Mouse (Mus musculus): ENCODE results near the gene Atad1.
A peak's percentile ranks its signal among the peaks of the same experiment; 100 is the strongest.
"Not testable (repeated sequence)": the region's sequence is repeated elsewhere in the genome, so short reads cannot be mapped to it uniquely, and the experiment has no call there.

The Atad1 gene

DNA sequence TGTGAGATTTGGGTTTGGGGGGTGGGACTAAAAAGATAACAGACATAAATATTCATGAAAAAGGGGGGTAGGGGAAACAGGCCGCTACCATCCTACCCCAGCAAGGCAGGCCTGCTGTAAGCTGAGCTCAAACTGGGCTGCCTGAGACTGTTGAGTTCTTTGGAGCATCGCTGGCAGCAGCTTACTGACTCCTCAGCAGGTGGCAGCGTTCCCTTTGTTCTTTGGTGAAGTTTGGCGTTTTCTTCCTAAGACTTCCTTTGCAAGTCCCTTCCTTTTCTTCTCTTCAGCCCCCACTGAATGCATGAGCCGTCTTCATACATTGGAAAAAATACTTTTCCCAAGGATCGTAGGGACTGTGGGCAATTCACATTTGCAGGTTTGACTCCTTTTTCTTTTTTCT, 9.8 kb upstream of the Atad1 start:
- peak in 1 of 2 experiments; percentile 34 for DNase-seq (ENCODE audit: low spot score in 2 of 2)

DNA sequence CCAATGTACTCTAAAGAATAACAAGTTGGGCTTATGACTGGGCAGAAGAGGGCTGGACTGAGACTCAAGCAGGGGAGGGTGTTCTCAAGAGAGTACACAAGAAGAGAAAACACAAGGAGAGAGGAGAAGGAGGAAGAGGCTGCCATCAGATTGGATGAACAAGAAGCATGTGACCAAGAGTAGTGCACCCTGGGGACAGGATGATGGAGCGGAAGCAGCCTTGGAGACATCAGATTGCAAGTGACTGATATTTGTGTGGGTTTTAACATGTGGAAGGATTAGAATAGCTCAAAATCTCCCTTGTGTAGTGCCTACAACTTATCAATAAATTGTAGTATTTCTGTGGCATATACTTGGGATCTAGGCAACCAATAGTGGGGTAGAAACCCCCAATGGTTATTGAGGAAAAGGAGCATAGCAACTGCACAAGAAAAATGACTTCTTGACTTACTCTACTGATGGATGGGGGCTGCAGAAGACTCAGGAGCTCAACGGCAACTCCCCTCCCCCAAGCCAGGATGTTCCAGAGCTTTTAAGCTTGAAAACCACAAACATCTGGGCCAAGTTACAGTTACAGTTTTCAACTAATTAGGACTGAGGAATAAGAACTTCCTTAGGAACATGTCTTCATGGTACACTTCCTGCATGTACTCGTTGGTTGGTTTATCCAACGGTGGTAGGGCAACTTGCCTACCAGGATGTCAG, 1.2 kb upstream of the Atad1 start:
- DNase-seq (ENCODE audit: low spot score in 2 of 2), result no peak

DNA sequence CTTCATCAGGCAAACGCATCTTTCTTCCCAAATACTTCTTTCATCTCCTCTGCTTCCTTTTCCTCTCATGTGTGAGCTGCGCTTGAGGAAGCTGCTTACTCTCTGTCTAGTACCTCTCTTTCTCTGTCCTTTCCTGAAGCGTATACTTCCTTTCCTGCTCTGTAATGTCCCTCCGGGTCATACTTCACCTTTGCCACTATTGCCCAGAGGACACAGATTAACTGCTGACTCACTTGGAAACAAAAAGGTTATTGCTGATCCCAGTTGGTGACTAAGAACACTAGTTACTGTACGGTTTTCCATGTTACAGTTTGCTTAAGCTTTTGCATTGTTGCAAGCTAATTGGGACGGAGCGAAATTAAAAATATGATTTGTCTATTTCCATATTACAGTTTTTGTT, 1.7 kb downstream of the Atad1 start:
- no peak for DNase-seq (ENCODE audit: low spot score in 2 of 2)

DNA sequence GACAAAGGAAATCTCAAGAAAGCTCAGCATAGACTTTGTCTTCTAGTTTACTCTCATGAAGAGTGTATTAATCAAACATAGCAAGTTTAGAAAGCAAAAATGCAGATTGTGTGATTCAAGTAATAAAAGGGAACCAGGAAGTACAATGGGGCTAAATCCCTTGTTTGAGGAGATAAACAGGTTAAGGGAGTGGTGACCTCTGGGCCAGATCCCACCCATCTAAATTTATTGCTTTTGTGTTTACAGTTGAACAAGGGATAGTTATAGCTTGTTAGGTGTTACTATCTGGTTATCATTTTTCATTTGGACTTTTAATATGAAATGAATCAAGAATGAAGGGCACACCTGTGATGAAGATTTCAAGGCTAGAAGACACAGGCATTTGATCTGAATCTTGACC, 6.7 kb downstream of the Atad1 start:
- no peak for DNase-seq (ENCODE audit: low spot score in 2 of 2)

DNA sequence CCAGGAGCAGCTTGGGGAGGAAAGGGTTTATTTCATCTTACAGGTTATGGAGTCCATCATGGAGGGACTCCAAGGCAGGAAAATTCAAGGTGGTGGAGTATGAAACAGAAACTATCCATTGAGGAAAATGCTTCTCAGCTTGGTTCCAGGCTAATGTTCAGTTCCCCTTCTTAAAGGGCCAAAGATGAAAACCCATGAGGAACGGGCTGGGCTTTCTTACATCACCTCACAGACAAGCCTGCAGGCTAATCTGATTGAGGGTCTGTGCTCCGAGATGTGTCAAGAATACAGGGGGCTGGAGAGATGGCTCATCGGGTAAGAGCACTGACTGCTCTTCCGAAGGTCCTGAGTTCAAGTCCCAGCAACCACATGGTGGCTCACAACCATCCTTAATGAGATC, 9.8 kb downstream of the Atad1 start:
- DNase-seq (ENCODE audit: low spot score in 2 of 2), result no peak

DNA sequence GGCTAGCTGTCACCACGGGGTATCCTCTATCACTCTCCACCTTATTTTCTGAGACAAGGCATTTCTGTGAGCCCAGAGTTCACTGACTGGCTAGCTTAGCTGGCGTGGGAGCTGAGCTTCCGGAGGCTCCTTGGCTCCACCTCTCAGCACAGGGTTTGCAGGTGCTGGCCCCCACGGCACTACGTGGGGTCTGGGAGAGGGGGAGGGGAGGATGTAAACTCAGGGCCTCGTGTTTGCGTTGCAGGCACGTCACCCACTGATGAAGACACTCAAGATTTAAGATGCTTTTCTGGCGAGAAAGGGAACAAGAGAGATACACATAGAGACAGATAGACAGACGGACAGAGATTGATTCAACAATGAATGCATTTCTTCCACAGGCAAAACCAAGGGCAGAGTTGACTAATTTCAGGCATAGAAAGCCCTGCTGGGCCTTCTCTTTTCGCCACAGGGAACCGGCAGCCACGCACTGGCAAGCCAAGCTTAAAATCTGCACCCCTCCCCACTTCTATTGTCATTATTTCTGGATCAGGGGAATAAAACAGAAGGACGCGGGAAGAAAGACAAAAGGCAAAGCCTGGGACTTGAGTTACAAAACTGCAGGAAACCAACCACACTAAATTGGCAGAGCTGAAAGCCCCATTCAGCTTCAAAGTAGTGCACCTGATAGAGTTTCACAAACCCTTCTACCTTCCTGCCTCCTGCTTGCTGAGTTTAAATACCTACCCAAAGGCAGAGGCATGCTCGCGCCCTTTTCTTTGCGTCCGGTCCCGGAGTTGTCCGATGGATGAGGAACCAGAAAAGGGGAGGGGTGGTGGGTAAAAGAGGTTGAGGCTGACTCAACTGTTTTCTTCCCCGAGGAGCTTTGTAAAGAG, 12.9 kb downstream of the Atad1 start:
- DNase-seq (ENCODE audit: low spot score in 2 of 2), result no peak

DNA sequence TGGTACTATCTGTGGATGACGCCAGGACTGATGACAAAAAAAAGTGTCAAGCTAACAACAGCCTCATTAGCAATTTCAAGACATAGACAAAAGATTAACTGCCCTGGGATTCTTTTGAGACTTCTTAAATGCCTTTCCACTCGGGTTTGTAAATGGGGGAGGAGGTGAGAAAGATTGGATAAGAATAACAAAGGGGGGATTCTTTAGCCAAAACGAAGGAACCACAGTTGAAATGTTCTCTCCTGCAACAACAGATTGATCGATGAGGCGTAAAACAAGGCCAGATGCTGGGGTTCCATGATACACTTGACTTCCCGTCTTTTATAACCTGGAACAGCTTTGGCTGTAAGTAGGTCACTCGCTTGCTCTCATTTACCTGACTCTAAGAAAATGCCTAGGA, 15.8 kb downstream of the Atad1 start:
- no peak for DNase-seq (ENCODE audit: low spot score in 2 of 2)

DNA sequence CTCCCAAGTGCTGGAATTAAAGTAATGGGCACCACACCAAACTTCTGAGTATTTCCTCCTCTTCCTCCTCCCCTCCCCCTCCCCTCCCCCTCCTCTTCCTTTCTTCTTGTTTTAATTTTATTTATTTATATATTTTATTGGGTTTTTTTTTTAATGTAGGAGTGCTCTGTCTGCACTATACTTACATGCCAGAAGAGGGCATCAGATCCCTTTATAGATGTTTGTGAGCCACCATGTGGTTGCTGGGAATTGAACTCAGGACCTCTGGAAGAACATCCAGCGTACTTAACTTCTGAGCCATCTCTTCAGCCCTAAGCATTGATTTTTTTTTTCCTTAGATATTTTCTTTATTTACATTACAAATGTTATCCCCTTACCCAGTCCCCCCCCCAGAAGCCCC, 19.3 kb downstream of the Atad1 start:
- DNase-seq (ENCODE audit: low spot score in 2 of 2), result no peak

DNA sequence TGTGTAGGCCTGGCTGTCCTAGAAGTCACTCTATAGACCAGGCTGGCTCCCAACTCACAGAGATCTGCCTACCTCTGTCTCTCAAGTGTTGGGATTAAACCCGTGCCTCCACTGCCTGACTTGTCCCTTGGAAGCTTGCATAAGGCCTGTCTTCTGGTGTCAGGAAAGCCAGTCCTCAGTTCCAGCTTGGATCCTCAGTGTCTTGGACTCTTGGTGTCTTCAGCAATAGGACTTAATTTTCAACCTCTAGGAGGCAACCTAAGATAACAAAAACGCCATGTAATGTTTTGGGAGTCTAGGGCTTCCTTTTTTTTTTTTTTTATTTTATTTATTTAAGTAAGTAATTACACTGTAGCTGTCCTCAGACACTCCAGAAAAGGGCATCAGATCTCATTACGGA, 22.0 kb downstream of the Atad1 start:
- DNase-seq (ENCODE audit: low spot score in 2 of 2), result no peak

DNA sequence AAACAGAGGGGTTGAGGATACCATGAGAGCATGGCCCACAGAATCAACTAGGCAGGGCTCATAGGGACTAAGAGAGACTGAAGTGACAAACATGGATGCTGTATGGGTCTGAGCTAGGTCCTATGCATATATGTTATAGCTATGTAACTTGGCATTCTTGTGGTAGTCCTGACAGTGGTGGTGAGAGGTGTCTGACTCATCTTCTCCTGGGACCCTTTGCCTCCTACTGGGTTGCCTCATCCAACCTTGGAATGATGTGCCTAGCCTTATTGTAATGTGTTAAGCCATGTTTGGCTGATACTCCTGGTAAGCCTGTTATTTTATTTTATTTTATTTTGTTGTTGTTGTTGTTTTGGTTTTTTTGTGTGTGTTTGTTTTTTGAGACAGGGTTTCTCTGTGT, 23.9 kb downstream of the Atad1 start:
- no peak for DNase-seq (ENCODE audit: low spot score in 2 of 2)

DNA sequence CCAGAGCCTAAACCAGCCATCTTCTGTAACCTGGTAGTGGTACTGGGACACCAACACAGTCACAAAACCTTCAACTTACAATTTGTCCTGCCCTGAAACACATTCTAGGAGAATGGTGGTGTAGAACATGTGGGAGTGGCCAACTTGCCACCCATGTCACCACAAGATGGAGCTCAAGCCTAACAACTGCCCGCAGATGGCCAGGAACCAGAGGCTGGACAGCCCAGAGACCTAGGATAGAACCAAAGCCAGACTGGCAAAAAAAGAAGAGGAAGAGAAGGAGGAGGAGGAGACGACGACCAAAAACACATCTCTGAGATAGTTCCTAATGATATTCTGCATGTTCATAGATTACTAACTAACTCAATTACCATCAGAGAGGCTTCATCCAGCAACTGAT, 24.4 kb downstream of the Atad1 start:
- peak; percentile 23 to 59 for DNase-seq (ENCODE audit: low spot score in 2 of 2)

DNA sequence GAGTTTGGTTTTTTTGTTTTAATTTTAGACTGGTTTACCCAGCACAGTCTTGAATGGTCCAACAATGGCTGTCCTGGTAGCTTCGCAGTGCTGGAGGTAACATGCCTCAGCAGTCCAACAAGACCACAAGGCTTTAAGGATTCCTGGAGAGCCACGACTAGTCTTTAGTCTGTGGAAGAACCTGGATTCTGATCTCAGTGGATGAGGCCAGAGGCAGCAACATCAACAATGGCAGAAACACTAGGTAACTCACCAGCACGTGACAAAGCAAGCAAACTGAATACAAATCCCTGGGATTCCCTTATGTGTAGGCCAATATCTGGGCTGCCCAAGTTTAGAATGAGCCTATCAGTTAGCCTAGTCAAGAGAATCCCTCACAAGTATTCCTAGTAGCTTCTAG, 26.1 kb downstream of the Atad1 start:
- no peak for DNase-seq (ENCODE audit: low spot score in 2 of 2)

DNA sequence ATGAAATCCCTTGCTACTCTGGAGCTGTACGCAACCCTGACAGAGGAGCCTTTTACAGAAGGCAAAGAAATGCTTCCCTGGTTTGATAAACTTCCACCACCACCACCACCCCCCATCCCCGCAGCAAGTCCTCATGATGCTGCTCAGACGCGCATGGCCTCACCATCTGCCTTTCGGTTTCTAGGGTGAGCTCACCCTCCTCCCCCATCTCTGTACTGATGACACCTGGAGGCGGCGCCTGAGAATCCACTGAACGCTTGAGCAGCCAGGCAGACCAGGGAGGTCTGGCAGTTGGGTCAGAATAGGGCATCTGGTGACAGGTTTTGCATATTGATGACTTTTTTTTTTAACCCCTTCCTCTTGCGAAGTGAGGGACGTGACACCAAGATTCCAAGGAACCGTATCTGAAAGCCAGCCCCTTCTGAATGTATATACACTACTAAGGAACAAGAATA, 27.0 kb downstream of the Atad1 start:
- peak; percentile 68 to 76 for DNase-seq (ENCODE audit: low spot score in 2 of 2)

DNA sequence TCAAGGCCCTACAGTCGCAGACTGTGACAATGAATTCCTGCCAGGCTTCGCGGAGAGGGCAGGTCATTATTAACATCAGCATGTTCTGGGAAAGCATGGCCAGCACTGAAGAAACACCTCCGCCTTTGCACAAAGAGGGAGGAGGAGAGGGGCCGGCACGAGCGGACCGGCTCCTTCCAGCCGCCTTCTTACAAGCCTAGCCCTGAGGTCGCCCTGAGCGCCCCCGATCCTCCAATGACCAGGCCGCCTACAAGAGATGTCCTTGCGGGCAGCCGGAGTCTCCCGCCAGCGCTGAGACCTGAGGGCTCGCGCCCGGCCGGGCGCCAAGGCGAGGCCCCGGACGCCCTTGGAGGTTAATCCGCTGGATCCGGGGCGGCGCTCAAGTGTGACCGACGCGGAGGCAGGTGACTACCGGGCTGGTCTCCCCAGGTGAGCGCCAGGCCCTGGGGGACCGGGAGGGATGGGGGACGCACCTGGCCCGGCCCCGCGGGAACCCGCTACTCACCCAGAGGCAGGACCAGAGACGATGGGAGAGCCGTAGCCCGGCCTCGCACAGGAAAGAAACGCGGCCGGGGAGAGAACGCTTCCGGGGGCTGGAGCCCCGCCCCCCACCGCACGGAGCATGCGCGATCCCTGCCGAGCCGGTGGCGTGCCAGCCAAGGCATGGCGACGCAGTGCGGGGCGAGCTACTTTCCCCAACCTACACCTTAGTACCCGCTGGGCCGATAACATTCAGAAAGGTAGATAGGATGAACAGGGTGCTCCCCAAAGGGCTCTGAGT, 27.6 kb downstream of the Atad1 start:
- peak; percentile 82 to 91 for DNase-seq (ENCODE audit: low spot score in 2 of 2)

DNA sequence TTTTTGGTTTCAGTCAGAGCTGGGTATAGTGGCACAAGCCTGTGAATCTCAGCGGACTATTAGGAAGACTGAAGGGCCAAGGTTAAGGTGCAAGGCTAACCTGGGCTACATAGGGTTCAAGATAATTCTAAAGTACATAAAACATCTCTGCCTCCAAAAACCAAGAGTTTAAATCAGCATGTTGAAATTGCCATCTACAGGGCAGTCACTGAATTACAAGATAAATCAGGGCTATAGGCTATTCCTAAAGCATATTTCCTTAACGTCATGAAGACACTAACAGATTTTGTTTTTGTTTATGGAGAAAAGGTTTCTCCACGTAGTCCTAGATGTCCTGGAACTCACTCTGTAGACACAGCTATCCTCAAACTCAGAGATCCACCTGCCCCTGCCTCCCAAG, 29.3 kb downstream of the Atad1 start:
- no peak for DNase-seq (ENCODE audit: low spot score in 2 of 2)

DNA sequence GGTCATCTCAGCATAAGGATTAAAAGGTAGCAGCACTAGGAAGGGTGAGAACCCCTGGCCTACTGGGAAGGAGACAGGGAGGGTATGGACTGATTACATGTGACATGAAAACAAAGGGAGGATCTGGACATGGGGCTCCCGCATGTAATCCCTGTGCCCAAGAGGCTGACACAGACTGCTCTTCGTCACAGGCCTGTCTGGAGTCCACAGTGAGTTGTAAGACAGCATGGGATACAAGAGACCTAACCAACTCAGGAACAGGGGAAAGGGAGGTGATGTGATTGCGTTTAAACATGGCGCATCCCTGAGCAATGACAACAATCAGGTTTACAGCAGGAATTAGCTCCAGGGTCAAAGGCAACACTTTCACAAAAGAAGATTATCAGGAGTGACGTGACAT, 30.6 kb downstream of the Atad1 start:
- no peak for DNase-seq (ENCODE audit: low spot score in 2 of 2)

DNA sequence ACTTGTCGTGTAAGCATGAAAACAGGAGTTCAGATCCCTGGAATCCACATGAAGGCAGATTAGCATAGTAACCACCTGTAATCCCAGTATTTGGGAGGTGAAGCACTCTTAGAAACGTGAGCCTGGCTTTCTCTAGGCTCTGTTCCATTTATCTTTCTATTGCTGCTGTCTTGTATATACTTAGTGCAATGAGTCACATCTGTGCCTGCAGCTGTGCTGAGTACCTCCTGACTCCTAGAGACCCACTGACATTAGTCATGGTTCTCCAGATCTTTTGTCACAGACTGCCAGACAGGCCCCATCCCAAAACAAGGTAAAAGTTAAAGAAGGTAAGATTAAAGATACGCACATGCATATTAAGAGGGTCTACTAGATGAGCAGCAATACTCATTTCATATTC, 37.4 kb downstream of the Atad1 start:
- no peak for DNase-seq (ENCODE audit: low spot score in 2 of 2)

DNA sequence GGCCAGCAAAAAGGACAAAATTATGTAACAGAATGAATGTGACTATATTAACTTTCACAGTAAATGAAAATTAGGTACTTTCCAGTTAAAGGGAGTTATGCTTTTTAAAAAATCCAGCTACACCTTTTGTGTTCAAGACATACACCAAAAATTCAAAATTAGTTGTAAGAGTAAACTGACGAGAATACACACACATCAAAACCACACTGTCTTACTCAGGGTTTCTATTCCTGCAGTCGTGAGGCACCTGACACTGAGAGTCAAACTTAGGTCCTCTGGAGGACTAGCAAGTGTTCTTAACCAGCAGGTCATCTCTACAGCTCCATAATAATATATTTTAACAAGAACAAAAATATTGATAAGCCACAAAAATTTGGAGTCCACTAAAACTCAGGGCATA, 42.9 kb downstream of the Atad1 start:
- no peak for DNase-seq (ENCODE audit: low spot score in 2 of 2)

DNA sequence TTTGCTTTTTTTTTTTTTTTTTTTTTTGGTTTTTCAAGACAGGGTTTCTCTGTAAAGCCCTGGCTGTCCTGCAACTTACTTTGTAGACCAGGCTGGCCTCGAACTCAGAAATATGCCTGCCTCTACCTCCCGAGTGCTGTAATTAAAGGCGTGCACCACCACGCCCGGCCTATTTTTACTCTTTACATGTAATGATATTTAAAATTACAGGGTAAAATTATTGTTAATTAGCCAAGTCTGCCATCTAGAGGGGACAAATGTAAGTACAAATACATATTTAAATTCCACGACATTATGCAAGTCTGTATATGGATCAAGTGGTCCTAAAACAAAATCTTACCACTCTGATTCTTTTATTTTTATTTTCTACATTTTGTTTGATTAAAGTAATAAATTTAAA, 49.9 kb downstream of the Atad1 start:
- no peak for DNase-seq (ENCODE audit: low spot score in 2 of 2)

DNA sequence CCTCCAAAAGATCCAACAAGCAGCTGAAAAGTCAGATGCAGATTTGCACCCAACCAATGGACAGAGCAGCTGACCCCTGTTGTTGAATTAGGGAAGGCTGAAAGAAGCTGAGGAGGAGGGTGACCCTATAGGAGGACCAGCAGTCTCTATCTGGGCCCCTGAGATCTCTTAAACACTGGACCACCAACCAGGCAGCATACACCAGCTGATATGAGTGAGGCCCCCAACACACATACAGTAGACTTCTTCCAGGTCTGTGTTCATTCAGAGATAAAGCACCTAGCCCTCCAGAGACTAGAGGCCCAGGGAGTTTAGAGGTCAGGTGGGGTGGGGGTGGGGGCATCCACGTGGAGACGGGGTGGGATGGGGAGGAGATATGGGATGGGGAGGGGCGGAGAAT, 51.4 kb downstream of the Atad1 start:
- DNase-seq (ENCODE audit: low spot score in 2 of 2), result not testable (repeated sequence)

DNA sequence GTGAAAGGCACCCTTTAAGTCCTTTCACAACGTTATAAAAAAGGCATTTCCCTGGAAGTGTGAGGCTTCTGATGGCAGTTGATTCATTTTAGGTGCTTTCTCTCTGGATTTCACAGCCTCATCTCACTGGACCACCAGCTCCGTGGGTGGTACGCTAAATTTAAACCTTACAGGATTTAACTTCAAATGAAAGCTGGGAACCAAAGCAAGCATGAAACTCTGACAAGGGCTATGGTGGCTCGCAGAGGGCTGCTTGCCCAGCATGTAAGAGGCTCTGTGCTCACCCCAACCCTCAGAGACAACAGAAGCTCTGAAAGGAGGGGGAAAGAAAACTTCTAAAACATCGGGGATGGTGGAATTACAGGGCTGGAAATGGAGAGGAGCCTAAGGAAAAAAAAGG, 51.9 kb downstream of the Atad1 start:
- DNase-seq (ENCODE audit: low spot score in 2 of 2), result no peak

DNA sequence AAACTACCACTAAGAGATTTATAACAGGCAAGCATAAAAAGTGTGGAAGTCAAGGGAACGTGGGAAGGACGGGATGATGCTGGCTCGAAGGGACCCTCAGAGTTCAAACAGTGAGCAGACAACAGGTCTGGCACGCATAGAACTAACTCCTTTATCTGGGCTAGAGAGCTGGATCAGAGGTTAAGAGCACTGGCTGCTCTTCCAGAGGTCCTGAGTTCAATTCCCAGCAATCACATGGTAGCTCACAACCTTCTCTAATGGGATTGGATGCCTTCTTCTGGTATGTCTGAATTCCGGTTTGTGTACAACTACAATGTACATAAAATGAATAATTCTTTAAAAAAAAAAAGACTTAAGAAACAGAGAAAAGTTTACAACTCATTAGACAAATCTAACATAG, 56.5 kb downstream of the Atad1 start:
- no peak for DNase-seq (ENCODE audit: low spot score in 2 of 2)

DNA sequence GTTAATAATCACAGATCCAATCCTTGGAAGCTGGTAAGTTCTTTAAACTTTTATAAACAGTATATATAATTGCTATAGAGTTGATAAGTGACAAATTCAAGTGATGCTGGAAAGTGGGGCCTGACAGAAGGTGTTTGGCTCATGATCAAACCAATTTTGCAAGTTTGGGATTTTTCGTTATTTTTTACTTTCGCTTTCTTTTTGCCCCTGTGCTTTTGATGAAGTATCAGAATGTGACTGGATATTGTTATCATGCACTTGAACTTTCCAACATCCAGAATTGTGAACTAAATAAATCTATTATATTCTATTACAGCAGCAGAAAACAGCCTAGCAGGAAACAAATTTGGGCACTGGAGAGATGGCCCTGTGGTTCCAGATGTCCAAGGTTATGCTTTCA, 58.7 kb downstream of the Atad1 start:
- no peak for DNase-seq (ENCODE audit: low spot score in 2 of 2)
